Mouse (Mus musculus) lung, postnatal 0 days (tissue): ENCODE measurements around the gene Mylpf. TPM values are rescaled to one million over a fixed set of nuclear protein-coding genes. Genes with fewer than 3 reads are reported as not detected.

Source experiments
- ATAC-seq: fragments of 200-750 bp; cut with Nextera tagmentation; 2 replicates; pipeline ENCODE4 v1.8.0; 2017; ENCODE audit warnings: moderate library complexity
- DNase-seq: peaks from one replicate; pipeline ENCODE4 v3.0.0-alpha.2; 2016; ENCODE audit warnings: low spot score
- H3K27ac ChIP-seq: fragments of 300-500 bp; sonication (generic); 2 replicates; pipeline ENCODE4 v1.5.1; 2014; ENCODE audit warnings: antibody characterized with exemption, mild to moderate bottlenecking, low read length, mixed read lengths
- H3K27me3 ChIP-seq: fragments of 300-500 bp; sonication (generic); replicated peaks from 2 replicates; pipeline ENCODE4 v1.6.1; 2014; ENCODE audit warnings: low read length, mixed read lengths; ENCODE audit not compliant: insufficient read depth
- H3K36me3 ChIP-seq: fragments of 300-500 bp; sonication (generic); 2 replicates; pipeline ENCODE4 v1.6.1; 2014; ENCODE audit warnings: low read length, mixed read lengths; ENCODE audit not compliant: insufficient read depth
- H3K4me1 ChIP-seq: fragments of 300-500 bp; sonication (generic); 2 replicates; pipeline ENCODE4 v1.6.1; 2014; ENCODE audit warnings: antibody characterized with exemption, low read depth, low read length, mixed read lengths; ENCODE audit not compliant: insufficient read depth
- H3K4me2 ChIP-seq: fragments of 300-500 bp; sonication (generic); replicated peaks from 2 replicates; pipeline ENCODE4 v1.6.1; 2014; ENCODE audit warnings: low read depth, mild to moderate bottlenecking, low read length, moderate library complexity, mixed read lengths
- H3K4me3 ChIP-seq: fragments of 300-500 bp; sonication (generic); 2 replicates; pipeline ENCODE4 v1.5.1; 2014; ENCODE audit warnings: low read depth, low read length
- H3K9ac ChIP-seq: fragments of 300-500 bp; sonication (generic); replicated peaks from 2 replicates; pipeline ENCODE4 v1.6.1; 2014; ENCODE audit warnings: low read depth, mild to moderate bottlenecking
- H3K9me3 ChIP-seq: fragments of 300-500 bp; sonication (generic); 2 replicates; pipeline ENCODE4 v1.6.1; 2016; ENCODE audit warnings: low read length, mixed read lengths
- CTCF ChIP-seq: IDR thresholded peaks from 2 replicates; pipeline ENCODE4 v1.5.1; 2016; ENCODE audit warnings: antibody characterized with exemption, mild to moderate bottlenecking
- EP300 ChIP-seq: IDR thresholded peaks from 2 replicates; pipeline ENCODE4 v1.6.1; 2016; ENCODE audit warnings: antibody characterized with exemption, mild to moderate bottlenecking, control low read depth
- WGBS: fragments of 180-500 bp; shearing (Covaris S2); extraction: QIAGEN DNeasy Blood & Tissue Kit; methylation state at CpG from one replicate; pipeline ENCODE4 v1.1.7; 2014; 5-methylcytosine and 5-hydroxymethylcytosine counted together
- polyA plus RNA-seq: library from polyadenylated mRNA; unstranded; fragments of >200 nt; fragmentation: Nextera tagmentation; extraction: Ambion mirVana; gene quantifications from 2 replicates; pipeline ENCODE4 v1.2.1, GENCODE M21; 2015

The Mylpf gene
- polyA plus RNA-seq, 1 experiment from 2014 or later, result 6.4 TPM

DNA sequence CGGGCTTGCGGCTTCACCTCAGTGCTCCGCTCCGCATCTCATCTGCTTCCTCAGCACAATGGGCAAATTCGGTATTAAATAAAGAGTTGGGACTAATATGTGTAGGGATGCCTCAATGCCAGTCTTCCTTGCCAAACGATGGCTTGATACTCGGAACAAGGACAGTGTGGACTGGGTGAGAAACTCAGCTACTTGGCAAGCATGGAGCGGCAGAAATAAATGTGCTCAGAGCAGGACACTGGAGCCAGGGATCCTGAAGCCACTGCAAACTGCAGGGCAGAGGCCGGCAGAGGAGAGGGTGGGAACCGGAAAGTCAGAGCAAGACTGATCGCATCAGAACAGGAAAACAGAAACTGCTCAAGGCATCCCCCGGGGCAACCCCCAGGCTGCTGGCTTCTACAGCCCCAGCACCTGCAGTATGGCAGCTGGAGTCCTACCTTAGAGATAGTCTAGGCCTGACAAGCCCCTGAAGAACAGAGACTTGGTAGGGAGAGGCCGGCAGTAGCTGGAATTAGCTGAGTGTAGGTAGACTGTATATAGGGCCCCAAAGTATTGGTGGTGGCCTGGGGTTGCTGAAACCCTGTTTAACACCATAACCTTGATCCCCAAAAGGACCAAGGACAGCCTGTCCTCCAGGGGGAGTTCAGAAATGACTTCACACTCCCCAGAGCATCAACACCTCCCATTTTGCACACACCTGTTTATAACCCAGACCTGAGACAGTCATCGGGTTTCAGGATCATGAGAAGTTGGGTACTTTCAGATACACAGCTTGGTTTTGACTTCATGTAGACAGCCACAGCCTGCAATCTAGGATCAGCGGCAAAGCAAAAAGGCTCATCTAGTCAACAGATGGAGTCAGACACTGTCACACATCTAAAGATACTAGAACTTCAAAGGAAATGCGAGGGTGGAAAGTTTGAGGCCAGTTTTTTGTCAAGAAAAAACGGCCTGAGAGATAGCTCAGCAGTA is 20.1 kb upstream of the Mylpf start:
- ATAC-seq (no peak), DNase-seq (no peak)
- H3K27me3 ChIP-seq, result no peaks in the 10 kb centered on the region
- no peak overlapping the region for H3K9ac ChIP-seq
- H3K4me1 ChIP-seq, result no peaks in the 10 kb centered on the region
- WGBS, result 71% methylated on average over 17 of the region's 17 CpGs
- H3K9me3 ChIP-seq, result no peaks in the 10 kb centered on the region
- no peak overlapping the region for H3K4me2 ChIP-seq
- no peak overlapping the region for H3K27ac ChIP-seq
- TF ChIP-seq CTCF (no peak), EP300 (no peak)
- no peak overlapping the region for H3K4me3 ChIP-seq
- peaks cover 5% of the 10 kb centered on the region; the same call in 1 of the 2 replicates for H3K36me3 ChIP-seq

DNA sequence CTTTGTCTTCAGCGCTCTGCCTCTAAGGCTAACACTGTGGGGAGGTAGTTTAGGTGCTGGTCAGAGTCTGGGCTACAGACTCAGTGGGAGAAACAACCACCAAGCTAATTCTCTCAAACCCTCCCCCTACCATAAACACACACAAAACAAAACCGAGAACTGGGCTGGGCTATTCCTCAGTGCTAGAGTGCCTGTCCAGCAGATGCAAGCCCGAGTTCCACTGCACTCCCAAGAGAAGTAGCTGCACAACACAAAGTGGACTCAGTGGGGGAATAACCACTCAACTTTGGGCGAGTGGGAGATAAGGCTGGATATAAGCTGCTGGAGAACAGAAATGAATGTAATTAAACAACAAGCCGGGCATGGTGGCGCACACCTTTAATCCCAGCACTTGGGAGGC is 18.0 kb upstream of the Mylpf start:
- peaks cover 3% of the 10 kb centered on the region; the same call in 1 of the 2 replicates for H3K4me1 ChIP-seq
- DNase-seq (no peak), ATAC-seq (no peak)
- H3K4me3 ChIP-seq, result no peak overlapping the region
- H3K9me3 ChIP-seq, result no peaks in the 10 kb centered on the region
- WGBS, result 79% methylated on average over 6 of the region's 6 CpGs
- no peak overlapping the region for H3K4me2 ChIP-seq
- H3K36me3 ChIP-seq, result peaks cover 5% of the 10 kb centered on the region; the same call in 1 of the 2 replicates
- no peak overlapping the region for H3K9ac ChIP-seq
- TF ChIP-seq EP300, result no peak
- TF ChIP-seq CTCF, result no peak
- no peak overlapping the region for H3K27ac ChIP-seq
- H3K27me3 ChIP-seq, result no peaks in the 10 kb centered on the region

DNA sequence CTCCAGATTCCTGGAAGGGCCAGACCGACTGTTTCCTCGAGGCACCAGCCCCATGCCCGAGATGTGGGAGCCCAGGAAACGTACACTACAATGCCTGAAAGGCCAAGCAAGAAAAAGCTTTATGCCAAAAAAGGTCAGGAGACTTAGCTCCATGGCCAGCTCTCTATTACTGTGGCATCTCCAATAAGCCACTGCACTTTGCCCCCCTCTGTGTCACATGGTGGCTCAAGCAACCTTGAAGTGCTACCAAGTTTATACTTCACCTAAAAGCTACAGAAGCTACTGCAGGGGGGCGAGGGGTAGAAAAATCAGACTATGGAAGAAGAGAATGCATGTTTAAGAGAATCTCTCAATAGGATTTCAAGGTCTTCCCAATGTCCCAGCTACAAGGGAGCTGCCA is 15.7 kb upstream of the Mylpf start:
- H3K4me1 ChIP-seq, result peaks cover 3% of the 10 kb centered on the region; the same call in 1 of the 2 replicates
- no peak overlapping the region for H3K4me2 ChIP-seq
- peaks cover 5% of the 10 kb centered on the region; the same call in 1 of the 2 replicates for H3K36me3 ChIP-seq
- no peaks in the 10 kb centered on the region for H3K27me3 ChIP-seq
- TF ChIP-seq EP300, result no peak
- no peak for TF ChIP-seq CTCF
- DNase-seq (no peak), ATAC-seq (no peak)
- no peak overlapping the region for H3K4me3 ChIP-seq
- 90% methylated on average over 5 of the region's 5 CpGs for WGBS
- no peak overlapping the region for H3K9ac ChIP-seq
- H3K9me3 ChIP-seq, result no peaks in the 10 kb centered on the region
- H3K27ac ChIP-seq, result no peak overlapping the region

DNA sequence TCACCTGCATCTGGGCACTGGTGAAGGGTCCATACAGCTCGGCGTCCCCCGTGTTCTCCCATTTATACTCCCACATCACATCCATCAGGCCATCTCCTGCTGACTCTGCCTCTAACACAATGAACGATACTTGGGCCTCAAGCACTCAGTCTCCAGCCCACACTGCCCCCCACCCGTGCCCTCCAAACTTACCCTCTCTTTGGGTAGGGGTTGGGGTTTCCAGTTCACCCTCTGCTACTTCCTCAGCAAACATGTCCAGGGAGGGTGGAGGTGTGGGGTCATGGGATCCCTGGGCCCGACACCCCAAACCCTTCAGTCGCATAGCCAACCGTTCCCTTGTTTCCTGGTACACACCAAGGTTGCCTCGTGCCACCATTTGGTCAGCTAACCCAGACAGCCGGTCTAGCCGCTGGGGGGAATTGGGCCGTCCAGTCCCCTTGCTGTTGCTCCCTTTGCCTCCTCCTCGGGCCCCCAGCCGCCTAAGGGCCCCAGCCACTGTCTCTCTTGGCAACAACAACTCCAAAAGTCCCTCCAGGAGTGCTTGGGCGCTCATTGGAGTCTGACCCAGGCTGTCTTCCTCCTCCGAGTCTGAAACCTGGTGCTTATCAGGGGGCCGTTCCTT is 14.6 kb upstream of the Mylpf start:
- Histone ChIP-seq H3K9me3 (no peaks in the 10 kb centered on the region), H3K4me2 (no peak overlapping the region), H3K9ac (0 out of 2 replicates have a peak overlapping the region, but pooled peaks have one; percentile 1), H3K27ac (no peak overlapping the region), H3K4me1 (peaks cover 3% of the 10 kb centered on the region; the same call in 1 of the 2 replicates), H3K27me3 (no peaks in the 10 kb centered on the region), H3K4me3 (no peak overlapping the region), H3K36me3 (peaks cover 17% of the 10 kb centered on the region; the same call in 1 of the 2 replicates)
- ATAC-seq (no peak), DNase-seq (no peak)
- TF ChIP-seq EP300 (no peak), CTCF (no peak)
- WGBS, result 88% methylated on average over 17 of the region's 17 CpGs

DNA sequence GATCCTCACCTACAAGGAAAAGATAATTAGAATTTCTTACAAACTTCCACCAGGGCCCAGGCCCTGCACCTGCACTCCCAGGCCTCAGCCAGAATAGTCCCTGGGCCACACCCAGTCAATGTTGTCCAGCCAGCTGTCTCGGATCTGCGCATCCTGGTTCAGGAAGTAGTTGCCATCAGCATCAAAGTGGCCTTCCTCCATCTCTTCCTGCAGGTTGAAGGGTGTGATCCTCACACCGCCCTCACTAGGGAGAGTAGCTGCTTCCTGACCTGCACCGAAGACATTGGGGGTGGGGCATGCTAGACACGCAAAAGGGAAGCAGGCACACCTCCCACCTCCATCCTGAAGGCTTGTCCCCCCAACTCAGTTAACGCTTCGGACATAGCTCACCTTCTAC is 14.1 kb upstream of the Mylpf start:
- Histone ChIP-seq H3K36me3 (peaks cover 22% of the 10 kb centered on the region; the same call in 1 of the 2 replicates), H3K9ac (0 out of 2 replicates have a peak overlapping the region, but pooled peaks have one; percentile 1), H3K4me3 (no peak overlapping the region), H3K4me1 (peaks cover 3% of the 10 kb centered on the region; the same call in 1 of the 2 replicates), H3K27me3 (no peaks in the 10 kb centered on the region), H3K9me3 (no peaks in the 10 kb centered on the region), H3K4me2 (peak overlapping the region; percentile 73), H3K27ac (no peak overlapping the region)
- ATAC-seq (no peak), DNase-seq (no peak)
- 47% methylated on average over 7 of the region's 7 CpGs for WGBS
- no peak for TF ChIP-seq EP300
- TF ChIP-seq CTCF, result no peak
